Mouse (Mus musculus) midbrain, embryonic 13.5 days (tissue): Measurements from ENCODE around the gene Ptbp2. TPM values are rescaled to one million over a fixed set of nuclear protein-coding genes. Genes with fewer than 3 reads are reported as not detected.

Source experiments
- ATAC-seq: fragments of 200-750 bp; cut with Nextera tagmentation; 2 replicates; pipeline ENCODE4 v1.8.0; 2017; ENCODE audit warnings: mild to moderate bottlenecking, moderate TSS enrichment, moderate library complexity
- H3K27ac ChIP-seq: fragments of 300-500 bp; sonication (generic); 2 replicates; pipeline ENCODE4 v1.5.1; 2015; ENCODE audit warnings: inconsistent platforms, mild to moderate bottlenecking, moderate library complexity
- H3K27me3 ChIP-seq: fragments of 300-500 bp; sonication (generic); 2 replicates; pipeline ENCODE4 v1.6.1; 2015; ENCODE audit warnings: mild to moderate bottlenecking, inconsistent platforms
- H3K36me3 ChIP-seq: fragments of 300-500 bp; sonication (generic); 2 replicates; pipeline ENCODE4 v1.6.1; 2015; ENCODE audit warnings: mild to moderate bottlenecking, inconsistent platforms
- H3K4me1 ChIP-seq: fragments of 300-500 bp; sonication (generic); replicated peaks from 2 replicates; pipeline ENCODE4 v1.6.1; 2015; ENCODE audit warnings: inconsistent platforms
- H3K4me2 ChIP-seq: fragments of 300-500 bp; sonication (generic); replicated peaks from 2 replicates; pipeline ENCODE4 v1.6.1; 2015; ENCODE audit warnings: moderate library complexity, mild to moderate bottlenecking, inconsistent platforms
- H3K4me3 ChIP-seq: fragments of 300-500 bp; sonication (generic); replicated peaks from 2 replicates; pipeline ENCODE4 v1.5.1; 2015; ENCODE audit warnings: mild to moderate bottlenecking, inconsistent platforms
- H3K9ac ChIP-seq: fragments of 300-500 bp; sonication (generic); replicated peaks from 2 replicates; pipeline ENCODE4 v1.6.1; 2015; ENCODE audit warnings: mild to moderate bottlenecking, inconsistent platforms
- H3K9me3 ChIP-seq: fragments of 300-500 bp; sonication (generic); 2 replicates; pipeline ENCODE4 v1.6.1; 2016; ENCODE audit warnings: mild to moderate bottlenecking, inconsistent platforms
- WGBS: fragments of 180-500 bp; shearing (Covaris S2); methylation state at CpG from one replicate; pipeline ENCODE4 v1.1.7; 2015; 5-methylcytosine and 5-hydroxymethylcytosine counted together
- polyA plus RNA-seq: library from polyadenylated mRNA; unstranded; fragments of >200 nt; fragmentation: Nextera tagmentation; extraction: Ambion mirVana; gene quantifications from 2 replicates; pipeline ENCODE4 v1.2.1, GENCODE M21; 2015

Ptbp2 gene
- polyA plus RNA-seq, 1 experiment from 2014 or later = 324 TPM

DNA sequence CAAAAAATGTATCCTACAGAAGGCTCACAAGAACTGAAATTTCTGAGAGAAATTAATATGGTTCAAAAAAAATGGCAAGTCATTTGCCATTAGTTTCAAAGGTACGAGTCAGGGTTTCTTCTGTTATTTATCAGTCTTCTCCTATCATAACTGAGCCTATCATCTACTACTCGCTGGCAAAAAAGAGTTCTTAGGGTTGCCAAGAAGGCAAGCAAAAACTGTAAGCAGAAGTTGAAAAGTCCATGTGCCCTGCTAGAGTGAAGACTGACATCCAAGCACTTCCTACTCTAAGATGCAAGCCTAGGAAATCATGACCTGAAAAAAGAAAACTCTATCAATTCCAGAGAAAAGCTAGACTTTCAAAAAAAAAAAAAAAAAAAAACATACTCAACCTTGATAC is 20.5 kb downstream of the Ptbp2 start:
- Histone ChIP-seq H3K27ac (no peak overlapping the region), H3K27me3 (no peaks in the 10 kb centered on the region), H3K4me3 (no peak overlapping the region), H3K9me3 (no peaks in the 10 kb centered on the region; the same call in 1 of the 2 replicates), H3K4me1 (no peaks in the 10 kb centered on the region), H3K9ac (no peak overlapping the region), H3K4me2 (no peak overlapping the region), H3K36me3 (peaks cover 19% of the 10 kb centered on the region; the same call in 1 of the 2 replicates)
- WGBS = 94% methylated on average over 2 of the region's 2 CpGs
- no peak for ATAC-seq

DNA sequence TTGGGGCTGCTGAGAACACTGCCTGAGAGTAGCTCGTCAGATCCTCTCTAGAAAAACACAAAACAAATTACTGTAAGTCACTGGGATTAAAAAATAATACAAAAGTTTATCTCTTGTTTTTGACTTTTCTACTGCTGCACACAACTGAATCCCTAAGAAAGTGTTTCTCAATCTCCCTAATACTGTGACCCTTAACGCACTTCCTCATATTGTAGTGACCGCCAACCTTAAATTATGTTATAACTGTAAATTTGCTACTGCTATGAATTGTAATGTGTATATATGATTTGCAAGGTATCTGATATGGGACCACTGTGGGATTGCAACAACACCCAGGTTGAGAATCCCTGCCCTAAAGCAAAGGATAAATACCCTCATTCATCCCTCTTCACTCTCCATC is 22.5 kb downstream of the Ptbp2 start:
- H3K4me1 ChIP-seq = no peaks in the 10 kb centered on the region
- H3K27me3 ChIP-seq = no peaks in the 10 kb centered on the region
- no peak overlapping the region for H3K27ac ChIP-seq
- no peak overlapping the region for H3K4me3 ChIP-seq
- H3K9me3 ChIP-seq = no peaks in the 10 kb centered on the region; the same call in 1 of the 2 replicates
- H3K9ac ChIP-seq = no peak overlapping the region
- ATAC-seq = no peak
- no peak overlapping the region for H3K4me2 ChIP-seq
- 95% methylated on average over 3 of the region's 3 CpGs for WGBS
- peaks cover 16% of the 10 kb centered on the region; the same call in 1 of the 2 replicates for H3K36me3 ChIP-seq

DNA sequence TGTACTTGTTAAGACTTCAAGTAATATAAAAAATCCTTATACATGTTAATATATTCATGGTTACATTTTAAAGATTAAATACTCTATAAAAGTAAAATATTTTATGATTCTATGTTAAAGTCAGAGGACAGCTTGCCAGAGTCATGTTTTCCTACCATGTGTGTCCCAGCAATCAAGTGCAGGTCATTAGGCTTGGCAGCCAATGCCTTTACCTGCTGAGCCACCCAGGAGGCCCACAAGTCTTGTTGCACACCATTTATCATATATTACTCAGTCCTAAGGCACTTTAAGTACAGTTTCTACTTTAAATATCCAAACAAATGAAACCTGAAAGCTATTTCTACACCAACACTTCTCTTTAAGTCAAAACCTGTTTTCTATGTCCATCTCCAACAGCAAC is 30.5 kb downstream of the Ptbp2 start:
- H3K9ac ChIP-seq = no peak overlapping the region
- no peaks in the 10 kb centered on the region for H3K27me3 ChIP-seq
- no peak for ATAC-seq
- no peaks in the 10 kb centered on the region for H3K9me3 ChIP-seq
- no peak overlapping the region for H3K27ac ChIP-seq
- peaks cover 7% of the 10 kb centered on the region for H3K36me3 ChIP-seq
- no peaks in the 10 kb centered on the region for H3K4me1 ChIP-seq
- no peak overlapping the region for H3K4me3 ChIP-seq
- no peak overlapping the region for H3K4me2 ChIP-seq

DNA sequence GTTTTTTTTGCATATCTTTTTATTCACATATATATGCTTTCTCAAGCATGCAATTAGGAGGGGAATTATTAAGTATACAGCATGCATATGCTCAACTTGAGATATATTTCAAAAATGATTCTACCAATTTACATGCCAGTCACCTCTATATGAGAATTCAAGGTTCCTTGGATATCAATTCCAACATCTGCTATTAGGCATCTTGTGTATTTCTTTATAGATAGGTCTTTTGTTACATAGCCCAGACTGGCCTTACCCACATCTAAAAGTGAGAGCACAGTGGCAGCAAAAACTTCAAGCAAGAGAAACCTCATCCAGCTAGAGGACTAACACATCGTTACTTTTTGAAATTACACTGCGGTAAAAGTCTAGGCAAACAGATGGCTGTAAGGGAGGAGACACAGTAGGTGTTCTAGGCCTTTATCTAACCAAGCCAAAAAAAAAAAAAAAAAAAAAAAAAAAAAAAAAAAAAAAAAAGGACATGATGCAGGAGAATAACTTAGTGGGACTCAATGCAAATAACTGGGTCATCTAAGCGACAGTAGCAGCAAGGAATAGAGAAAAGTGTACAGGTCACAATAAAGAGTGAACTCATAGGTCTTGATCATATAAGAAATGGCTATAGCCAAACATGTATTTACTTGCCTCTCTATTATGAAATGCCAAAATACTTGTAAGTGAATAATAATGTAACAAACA is 34.6 kb downstream of the Ptbp2 start:
- 77% methylated on average over 3 of the region's 3 CpGs for WGBS
- Histone ChIP-seq H3K27me3 (no peaks in the 10 kb centered on the region), H3K4me1 (no peaks in the 10 kb centered on the region), H3K36me3 (peaks cover 11% of the 10 kb centered on the region), H3K9ac (no peak overlapping the region), H3K9me3 (no peaks in the 10 kb centered on the region), H3K27ac (no peak overlapping the region), H3K4me2 (no peak overlapping the region), H3K4me3 (no peak overlapping the region)
- ATAC-seq = no peak

DNA sequence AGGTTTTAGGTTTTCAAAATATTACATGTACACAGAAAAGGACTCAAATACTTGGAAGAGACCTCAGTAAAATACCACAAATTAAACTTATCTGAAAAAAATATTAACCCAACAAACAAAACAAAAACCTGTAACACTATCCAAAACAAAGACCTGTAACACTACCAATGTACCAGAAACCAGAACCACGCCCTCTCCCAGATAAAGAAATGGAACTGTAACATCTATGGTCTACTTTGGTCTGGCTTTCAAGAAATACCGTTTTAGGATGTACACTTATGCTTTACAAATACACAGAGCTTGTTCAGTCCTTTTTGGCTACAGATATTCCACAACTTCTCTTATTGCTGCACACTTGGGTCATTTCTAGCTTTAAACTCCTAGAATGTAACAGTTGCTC is 35.1 kb downstream of the Ptbp2 start:
- H3K27ac ChIP-seq = no peak overlapping the region
- no peak overlapping the region for H3K4me3 ChIP-seq
- no peak for ATAC-seq
- WGBS = 93% methylated on average over 2 of the region's 2 CpGs
- H3K27me3 ChIP-seq = no peaks in the 10 kb centered on the region
- no peaks in the 10 kb centered on the region for H3K4me1 ChIP-seq
- peaks cover 13% of the 10 kb centered on the region for H3K36me3 ChIP-seq
- no peak overlapping the region for H3K9ac ChIP-seq
- no peaks in the 10 kb centered on the region for H3K9me3 ChIP-seq
- no peak overlapping the region for H3K4me2 ChIP-seq

DNA sequence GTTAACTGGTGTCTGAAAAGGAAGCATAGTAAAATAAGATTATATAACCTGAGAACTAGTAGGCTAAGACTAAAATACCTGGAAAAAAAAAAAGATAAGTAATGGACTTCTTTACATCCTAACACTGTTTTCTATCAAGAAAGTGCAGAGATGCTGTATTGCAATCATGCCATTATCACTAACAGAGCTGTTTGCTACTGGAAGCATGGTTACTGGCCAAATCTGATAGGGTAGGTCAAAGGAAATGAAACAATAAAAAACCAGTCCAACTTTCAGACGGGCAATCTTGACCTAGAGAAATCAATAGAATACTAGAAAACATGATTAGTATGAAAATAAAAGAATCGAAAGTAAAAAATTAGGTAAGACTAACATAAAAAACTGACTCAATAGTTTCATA is 37.6 kb downstream of the Ptbp2 start:
- H3K4me3 ChIP-seq = no peak overlapping the region
- H3K36me3 ChIP-seq = peaks cover 25% of the 10 kb centered on the region
- H3K4me2 ChIP-seq = no peak overlapping the region
- no peak overlapping the region for H3K9ac ChIP-seq
- 89% methylated on average over 2 of the region's 2 CpGs for whole genome bisulfite sequencing
- no peaks in the 10 kb centered on the region for H3K4me1 ChIP-seq
- no peak for ATAC-seq
- H3K27ac ChIP-seq = no peak overlapping the region
- no peaks in the 10 kb centered on the region for H3K27me3 ChIP-seq
- H3K9me3 ChIP-seq = no peaks in the 10 kb centered on the region

DNA sequence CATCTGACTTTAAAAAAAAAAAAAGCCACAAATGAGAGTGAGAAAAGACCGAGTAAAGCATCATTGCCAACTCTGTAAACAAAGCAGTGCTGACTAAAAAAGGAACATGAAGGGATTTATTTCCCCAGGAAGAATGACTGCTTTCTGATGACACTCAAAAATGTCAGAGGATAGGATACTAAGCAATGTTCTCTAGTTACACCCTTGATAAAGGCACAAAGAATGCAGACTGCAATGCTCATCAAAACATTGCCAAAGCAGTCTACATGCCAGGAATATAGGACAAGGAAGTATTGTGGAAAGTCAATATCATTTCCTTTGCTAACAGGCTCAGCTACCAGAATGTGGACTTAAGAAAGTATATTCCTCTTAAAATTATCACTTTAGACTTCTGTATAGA is 38.5 kb downstream of the Ptbp2 start:
- ATAC-seq = no peak
- Histone ChIP-seq H3K27me3 (no peaks in the 10 kb centered on the region), H3K27ac (no peak overlapping the region), H3K9me3 (no peaks in the 10 kb centered on the region), H3K9ac (no peak overlapping the region), H3K36me3 (peaks cover 25% of the 10 kb centered on the region), H3K4me3 (no peak overlapping the region), H3K4me1 (no peaks in the 10 kb centered on the region), H3K4me2 (no peak overlapping the region)
- 76% methylated on average over 1 of the region's 1 CpGs for WGBS

DNA sequence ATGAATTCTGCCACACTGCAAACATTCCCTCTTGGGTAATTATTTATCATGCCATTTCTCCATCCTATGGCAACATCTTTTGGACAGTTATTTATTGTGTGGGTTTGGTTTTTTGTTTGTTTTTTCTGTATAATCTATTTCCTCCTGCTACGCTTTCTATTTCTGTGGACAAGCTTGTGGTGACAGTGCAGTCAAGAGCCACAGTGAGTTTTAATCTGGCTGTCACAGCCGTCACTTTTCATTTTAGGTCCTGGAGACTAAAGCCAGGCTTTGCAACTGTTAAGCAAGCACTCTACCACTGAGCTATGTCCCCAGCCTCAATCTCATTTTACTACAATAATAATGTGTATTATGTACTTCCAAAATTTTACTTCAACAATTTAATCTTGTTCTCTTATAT is 54.4 kb downstream of the Ptbp2 start:
- WGBS = 68% methylated on average over 2 of the region's 2 CpGs

DNA sequence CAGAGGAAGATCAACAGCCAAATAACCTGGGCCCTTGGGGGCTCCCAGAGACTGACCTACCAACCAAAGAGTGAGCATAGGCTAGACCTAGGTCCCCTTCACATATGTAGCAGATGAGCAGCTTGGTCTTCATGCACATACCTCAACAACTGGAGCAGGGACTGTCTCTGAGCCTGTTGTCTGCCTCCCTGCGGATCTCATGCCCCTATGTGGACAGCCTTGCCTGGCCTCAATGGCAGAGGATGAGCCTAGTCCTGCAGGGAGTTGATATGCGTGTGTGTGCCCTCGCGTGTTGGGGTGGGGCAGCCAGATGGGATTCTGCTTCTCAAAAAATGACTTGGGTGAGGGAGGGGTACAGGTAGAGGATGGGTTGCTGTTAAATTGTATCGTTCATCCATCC is 72.2 kb downstream of the Ptbp2 start:
- H3K9me3 ChIP-seq = no peaks in the 10 kb centered on the region
- 90% methylated on average over 5 of the region's 5 CpGs for WGBS
- peak; percentile 48 for ATAC-seq

More for the DNA sequence above, 54.4 kb downstream of the Ptbp2 start:
- Histone ChIP-seq H3K4me3 (no peak overlapping the region), H3K4me2 (no peak overlapping the region), H3K4me1 (peaks cover 6% of the 10 kb centered on the region), H3K27me3 (no peaks in the 10 kb centered on the region), H3K27ac (no peak overlapping the region), H3K36me3 (peaks cover 5% of the 10 kb centered on the region), H3K9ac (no peak overlapping the region), H3K9me3 (no peaks in the 10 kb centered on the region)
- no peak for ATAC-seq

DNA sequence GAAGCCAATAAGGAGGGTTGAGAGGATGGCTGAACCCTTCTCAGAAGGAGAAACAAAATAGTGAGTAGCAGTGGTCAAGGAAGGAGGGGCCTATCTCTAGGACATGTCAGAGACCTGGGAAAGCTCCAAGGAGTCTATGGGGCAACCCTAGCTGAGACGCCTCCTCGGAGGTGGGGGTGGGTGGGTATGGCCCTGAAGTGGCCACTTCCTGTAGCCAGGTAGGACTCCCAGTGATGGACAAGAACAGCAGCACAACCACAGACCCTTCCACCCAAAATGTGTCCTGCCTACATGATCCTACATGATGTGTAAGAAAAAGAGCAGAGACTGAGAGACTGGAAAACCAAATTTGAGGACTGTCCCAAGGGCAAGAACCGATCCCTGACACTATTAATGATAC is 72.8 kb downstream of the Ptbp2 start:
- Histone ChIP-seq H3K27ac (no peak overlapping the region), H3K36me3 (peaks cover 3% of the 10 kb centered on the region; the same call in 1 of the 2 replicates), H3K9me3 (no peaks in the 10 kb centered on the region), H3K4me2 (no peak overlapping the region), H3K27me3 (no peaks in the 10 kb centered on the region), H3K4me1 (no peaks in the 10 kb centered on the region), H3K4me3 (no peak overlapping the region), H3K9ac (no peak overlapping the region)
- ATAC-seq = peak; percentile 48; the same call in 1 of the 2 replicates
- WGBS = 98% methylated on average over 3 of the region's 3 CpGs

More for the DNA sequence above, 72.2 kb downstream of the Ptbp2 start:
- Histone ChIP-seq H3K4me1 (no peaks in the 10 kb centered on the region), H3K27me3 (no peaks in the 10 kb centered on the region), H3K4me3 (no peak overlapping the region), H3K9ac (no peak overlapping the region), H3K36me3 (peaks cover 3% of the 10 kb centered on the region; the same call in 1 of the 2 replicates), H3K4me2 (no peak overlapping the region), H3K27ac (no peak overlapping the region)

DNA sequence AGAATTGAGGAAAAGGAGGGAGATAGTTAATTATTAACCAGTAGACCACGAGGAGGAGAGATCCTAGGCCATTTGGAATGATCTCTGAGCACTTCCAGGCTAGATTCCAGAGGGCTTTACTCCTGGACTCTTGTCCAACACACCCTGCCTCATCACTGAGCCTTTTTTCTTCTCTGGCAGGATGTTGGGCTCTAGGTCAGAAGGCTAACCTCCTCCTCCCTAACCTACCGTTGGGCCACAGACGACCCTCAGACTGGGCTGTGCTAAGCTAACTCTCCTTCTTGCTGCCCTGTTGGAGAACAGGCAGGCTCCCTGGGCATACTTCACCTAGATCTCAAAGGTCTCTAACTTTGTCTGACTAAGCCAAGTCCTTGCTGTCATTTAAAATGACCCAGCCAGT is 82.8 kb downstream of the Ptbp2 start:
- WGBS = 75% methylated on average over 3 of the region's 3 CpGs
- Histone ChIP-seq H3K9ac (no peak overlapping the region), H3K27me3 (no peaks in the 10 kb centered on the region), H3K27ac (no peak overlapping the region), H3K4me1 (no peaks in the 10 kb centered on the region), H3K36me3 (no peaks in the 10 kb centered on the region), H3K4me3 (no peak overlapping the region), H3K4me2 (no peak overlapping the region), H3K9me3 (no peaks in the 10 kb centered on the region)
- ATAC-seq = no peak

DNA sequence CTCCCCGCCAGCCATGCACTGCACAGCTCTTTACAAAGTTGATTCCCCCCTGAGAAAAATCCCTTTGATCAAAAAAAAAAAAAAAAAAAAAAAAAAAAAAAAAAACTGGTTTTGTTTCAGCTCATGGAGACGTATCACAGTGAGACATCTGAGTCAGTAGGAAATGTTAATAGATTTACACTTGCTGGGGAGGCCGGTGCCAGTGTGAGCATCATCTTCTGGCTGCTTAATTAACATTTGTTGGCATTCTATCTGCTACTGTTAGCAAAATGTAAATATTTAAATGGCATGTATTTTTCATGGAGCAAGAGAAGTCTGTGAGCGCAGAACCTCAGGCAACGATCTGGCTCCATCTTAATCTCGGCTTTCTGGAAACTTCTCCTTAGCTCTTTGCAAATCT is 99.5 kb downstream of the Ptbp2 start:
- Histone ChIP-seq H3K27me3 (no peaks in the 10 kb centered on the region), H3K9me3 (no peaks in the 10 kb centered on the region), H3K36me3 (no peaks in the 10 kb centered on the region), H3K4me3 (no peak overlapping the region), H3K27ac (no peak overlapping the region), H3K4me1 (peaks cover 11% of the 10 kb centered on the region; the same call in 1 of the 2 replicates), H3K9ac (no peak overlapping the region), H3K4me2 (no peak overlapping the region)
- 0 out of 2 replicates have a peak, but pooled peaks have one; percentile 9 for ATAC-seq
- WGBS = 45% methylated on average over 6 of the region's 6 CpGs
